Comparison of ENCODE assay signal across 21 mouse cellular contexts in the genomic region with DNA sequence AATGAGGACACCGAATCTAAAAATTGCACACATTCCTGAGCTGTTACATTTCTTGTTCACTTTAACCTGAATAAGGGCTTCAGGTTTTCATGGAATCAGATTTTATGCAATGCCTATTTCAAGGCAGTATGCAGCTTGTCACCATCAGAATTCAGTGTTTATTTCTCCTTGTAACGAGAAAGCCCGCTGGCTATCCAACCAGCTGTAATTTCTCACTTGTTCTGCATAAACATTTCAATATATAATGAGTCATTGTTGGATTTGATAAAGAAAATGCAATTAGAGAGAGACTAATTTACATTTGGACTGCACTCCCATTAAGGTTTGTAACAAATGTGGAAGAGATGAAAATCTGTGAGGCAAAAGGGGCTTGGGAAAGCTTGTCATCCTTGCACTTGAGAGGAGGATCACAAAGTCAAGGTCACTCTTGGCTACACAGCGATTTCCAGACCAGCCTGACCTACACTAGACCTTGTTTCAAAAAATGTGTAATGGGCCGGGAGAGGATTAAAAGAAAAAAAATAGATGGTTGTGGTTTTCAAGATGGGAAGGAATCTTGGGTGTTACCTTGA. TPM values are rescaled to one million over a fixed set of nuclear protein-coding genes. Genes with fewer than 3 reads are reported as not detected.
DNase-seq lines count a peak whose midpoint lies in the region; ATAC-seq and TF ChIP-seq lines count a peak whose summit lies in the region.
"Had no signal": no experiment of that assay in that cellular context is flagged by ENCODE, and none has a peak within 500 bp of the region (broad histone marks: within the 10 kb centered on the region; RNA-seq: fewer than 3 reads in every experiment).

No protein-coding gene starts in this region.

- peak; percentile 27; the same call in 1 of the 2 replicates for ATAC-seq in frontal cortex, adult (ENCODE audit: low TSS enrichment)
- ATAC-seq in stomach, embryonic 16.5 days (ENCODE audit: insufficient read depth, low FRiP score): peak; percentile 44; the same call in 1 of the 2 replicates
- ATAC-seq in stomach, postnatal 0 days (ENCODE audit: low FRiP score, low TSS enrichment): no peak
- ATAC-seq in forebrain, embryonic 15.5 days (replicated peaks): peak; percentile 80
- ATAC-seq: hindbrain, embryonic 16.5 days; inflammation-experienced regulatory T-cells, adult 6 months had no signal

- no peak for TF ChIP-seq EP300 in stomach, postnatal 0 days (optimal IDR thresholded peaks at IDR 0.05)

- H3K9ac ChIP-seq in stomach, embryonic 16.5 days (ENCODE audit: low read length): no peak overlapping the region
- no peak overlapping the region for H3K9ac ChIP-seq in stomach, postnatal 0 days (ENCODE audit: low read length)
- no peak overlapping the region for H3K9ac ChIP-seq in forebrain, embryonic 15.5 days (replicated peaks)
- H3K9ac ChIP-seq: hindbrain, embryonic 12.5 days had no signal

- H3K4me2 ChIP-seq in stomach, embryonic 16.5 days (ENCODE audit: low read depth, low read length): no peak overlapping the region
- H3K4me2 ChIP-seq in stomach, postnatal 0 days (replicated peaks; ENCODE audit: low read depth): no peak overlapping the region
- no peak overlapping the region for H3K4me2 ChIP-seq in forebrain, embryonic 15.5 days (replicated peaks)
- H3K4me2 ChIP-seq: hindbrain, embryonic 12.5 days had no signal

- no peak overlapping the region for H3K4me3 ChIP-seq in stomach, embryonic 16.5 days (replicated peaks; ENCODE audit: low read length)
- no peak overlapping the region for H3K4me3 ChIP-seq in stomach, postnatal 0 days (ENCODE audit: low read depth, low read length)
- no peak overlapping the region for H3K4me3 ChIP-seq in forebrain, embryonic 15.5 days
- H3K4me3 ChIP-seq: embryonic facial prominence, embryonic 10.5 days; heart, embryonic 10.5 days; hindbrain, embryonic 12.5 days had no signal

- TF ChIP-seq CTCF in stomach, postnatal 0 days (IDR thresholded peaks at IDR 0.05; ENCODE audit: low read depth): no peak

- H3K27me3 ChIP-seq in stomach, embryonic 16.5 days (ENCODE audit: control insufficient read depth, insufficient read depth, low read length): no peaks in the 10 kb centered on the region
- H3K27me3 ChIP-seq in stomach, postnatal 0 days (ENCODE audit: control insufficient read depth, insufficient read depth, low read length): no peaks in the 10 kb centered on the region
- H3K27me3 ChIP-seq in forebrain, embryonic 15.5 days: no peaks in the 10 kb centered on the region
- H3K27me3 ChIP-seq: CH12.LX; hindbrain, embryonic 12.5 days had no signal

- no peaks in the 10 kb centered on the region for H3K36me3 ChIP-seq in stomach, embryonic 16.5 days (ENCODE audit: control insufficient read depth, insufficient read depth, low read length)
- H3K36me3 ChIP-seq in stomach, postnatal 0 days (ENCODE audit: control insufficient read depth, insufficient read depth, low read length): no peaks in the 10 kb centered on the region
- H3K36me3 ChIP-seq in forebrain, embryonic 15.5 days: no peaks in the 10 kb centered on the region
- H3K36me3 ChIP-seq: embryonic facial prominence, embryonic 10.5 days; heart, embryonic 10.5 days; hindbrain, embryonic 12.5 days had no signal

- no peak for DNase-seq in frontal cortex, postnatal 36 days (ENCODE audit: low spot score in 2 of 2)
- DNase-seq in stomach, postnatal 0 days (ENCODE audit: low spot score): no peak
- no peak for DNase-seq in gastrocnemius, postnatal 4 days (ENCODE audit: low spot score in 2 of 2)
- DNase-seq in cerebellum, adult 9-10 months: no peak
- DNase-seq: adrenal gland, postnatal 25 days; cerebellum, adult 11-12 months; cerebellum, postnatal 10 days; gastrocnemius, postnatal 36 days; heart, adult 18-20 months; heart, postnatal 10 days; heart, postnatal 4 days; kidney, adult 11 months had no signal

- H3K9me3 ChIP-seq in stomach, embryonic 16.5 days (replicated peaks; ENCODE audit: control insufficient read depth, low read length): no peaks in the 10 kb centered on the region
- H3K9me3 ChIP-seq in stomach, postnatal 0 days (ENCODE audit: control insufficient read depth, low read length): no peaks in the 10 kb centered on the region
- no peaks in the 10 kb centered on the region for H3K9me3 ChIP-seq in forebrain, embryonic 15.5 days
- H3K9me3 ChIP-seq: embryonic facial prominence, embryonic 10.5 days; heart, embryonic 10.5 days; hindbrain, embryonic 12.5 days had no signal

- 43% methylated on average over 5 of the region's 5 CpGs for WGBS in stomach, embryonic 16.5 days
- WGBS in stomach, postnatal 0 days: 51% methylated on average over 5 of the region's 5 CpGs
- WGBS in forebrain, embryonic 15.5 days: 36% methylated on average over 5 of the region's 5 CpGs

- peak overlapping the region; percentile 11; the same call in 1 of the 2 replicates for H3K27ac ChIP-seq in stomach, embryonic 16.5 days (ENCODE audit: low read length)
- H3K27ac ChIP-seq in stomach, postnatal 0 days (replicated peaks): no peak overlapping the region
- peak overlapping the region; percentile 23; the same call in 1 of the 2 replicates for H3K27ac ChIP-seq in forebrain, embryonic 15.5 days (replicated peaks)
- H3K27ac ChIP-seq: embryonic facial prominence, embryonic 10.5 days; heart, embryonic 10.5 days; hindbrain, embryonic 12.5 days had no signal

- H3K4me1 ChIP-seq in stomach, embryonic 16.5 days (ENCODE audit: control insufficient read depth, insufficient read depth, low read length): no peaks in the 10 kb centered on the region
- no peaks in the 10 kb centered on the region for H3K4me1 ChIP-seq in stomach, postnatal 0 days (replicated peaks; ENCODE audit: control insufficient read depth, insufficient read depth)
- peaks cover 11% of the 10 kb centered on the region; the same call in 1 of the 2 replicates for H3K4me1 ChIP-seq in forebrain, embryonic 15.5 days
- H3K4me1 ChIP-seq: embryonic facial prominence, embryonic 10.5 days; heart, embryonic 10.5 days; hindbrain, embryonic 12.5 days had no signal

RNA-seq across cellular contexts. Expression of gene Ndufaf4, which starts 22.2 kb away (rescaled TPM):
- polyA plus RNA-seq in stomach, embryonic 16.5 days (2015; fragmentation: Nextera tagmentation; extraction: Ambion mirVana): 43.4 and 47.3 TPM in 2 replicates
- polyA plus RNA-seq in stomach, postnatal 0 days (2015; fragmentation: Nextera tagmentation; extraction: Ambion mirVana): 39.6 and 42.3 TPM in 2 replicates
- polyA plus RNA-seq in forebrain, embryonic 15.5 days (2015; fragmentation: Nextera tagmentation; extraction: Ambion mirVana): 52.8 and 55.3 TPM in 2 replicates
- total RNA-seq in gastrocnemius, postnatal 4 days (2021): 10 to 100 TPM; 23.0 to 25.4 TPM

RNA-seq across cellular contexts. Expression of gene Gpr63, which starts 46.1 kb away (rescaled TPM):
- polyA plus RNA-seq in stomach, embryonic 16.5 days (2015; fragmentation: Nextera tagmentation; extraction: Ambion mirVana): 0.75 and 0.91 TPM in 2 replicates
- 0.38 and 0.47 TPM in 2 replicates for polyA plus RNA-seq in stomach, postnatal 0 days (2015; fragmentation: Nextera tagmentation; extraction: Ambion mirVana)
- polyA plus RNA-seq in forebrain, embryonic 15.5 days (2015; fragmentation: Nextera tagmentation; extraction: Ambion mirVana): 2.2 and 3.6 TPM in 2 replicates
- total RNA-seq in gastrocnemius, postnatal 4 days (2021): 1 to 10 TPM; 4.0 to 4.9 TPM
- total RNA-seq: CH12.LX had no signal
